Mouse (Mus musculus) MEL (cell line): ENCODE results near the gene Olfr549.

Experiments
- CTCF ChIP-seq, 3 experiments: IDR thresholded peaks in 2 of 3; conservative IDR thresholded peaks in 1 of 3; 2 replicates each; pipeline ENCODE4 v1.5.1; 2011 to 2012; ENCODE audit warnings: low read length in 3 of 3, low read depth in 2 of 3, mild to moderate bottlenecking in 2 of 3, improper control_type of control experiment in 1 of 3, inconsistent platforms in 1 of 3, mixed read lengths in 1 of 3, moderate library complexity in 1 of 3; ENCODE audit not compliant: control insufficient read depth in 1 of 3, insufficient read depth in 1 of 3, poor library complexity in 1 of 3, severe bottlenecking in 1 of 3
- E2F4 ChIP-seq: IDR thresholded peaks from 2 replicates; pipeline ENCODE4 v1.6.1; 2011; ENCODE audit warnings: low read depth, low read length, improper control_type of control experiment, borderline replicate concordance
- EP300 ChIP-seq, 2 experiments: IDR thresholded peaks; 2 replicates each; pipeline ENCODE4 v1.6.1; 2011; ENCODE audit warnings: improper control_type of control experiment in 2 of 2, low read length in 2 of 2, low read depth in 1 of 2, mild to moderate bottlenecking in 1 of 2
- MAFK ChIP-seq: IDR thresholded peaks from 2 replicates; pipeline ENCODE4 v1.6.1; 2011; ENCODE audit warnings: low read depth, mild to moderate bottlenecking, low read length, improper control_type of control experiment, borderline replicate concordance
- MAX ChIP-seq: IDR thresholded peaks from 2 replicates; pipeline ENCODE4 v1.6.1; 2011; ENCODE audit warnings: low read length, improper control_type of control experiment
- MXI1 ChIP-seq: IDR thresholded peaks from 2 replicates; pipeline ENCODE4 v1.6.1; 2011; ENCODE audit warnings: mild to moderate bottlenecking, low read depth, low read length, improper control_type of control experiment
- NELFE ChIP-seq: IDR thresholded peaks from 2 replicates; pipeline ENCODE4 v1.6.1; 2011; ENCODE audit warnings: low read depth, low read length, improper control_type of control experiment
- POLR2A ChIP-seq, 2 experiments: IDR thresholded peaks; 2 replicates each; pipeline ENCODE4 v1.6.1; 2011 to 2012; ENCODE audit warnings: low read length in 2 of 2, mild to moderate bottlenecking in 2 of 2, control low read depth in 1 of 2, improper control_type of control experiment in 1 of 2, low read depth in 1 of 2, moderate library complexity in 1 of 2; ENCODE audit not compliant: control insufficient read depth in 1 of 2, insufficient read depth in 1 of 2, poor library complexity in 1 of 2
- RAD21 ChIP-seq: IDR thresholded peaks from 2 replicates; pipeline ENCODE4 v1.6.1; 2011; ENCODE audit warnings: mild to moderate bottlenecking, low read depth, low read length, improper control_type of control experiment
- SIN3A ChIP-seq: IDR thresholded peaks from 2 replicates; pipeline ENCODE4 v1.6.1; 2012; ENCODE audit warnings: low read length, improper control_type of control experiment, inconsistent platforms
- USF1 ChIP-seq: IDR thresholded peaks from 2 replicates; pipeline ENCODE4 v1.6.1; 2014; ENCODE audit warnings: low read depth, mild to moderate bottlenecking, inconsistent platforms, low read length, improper control_type of control experiment, moderate library complexity

GRCm38 (mm10) chr7:102591786-102592185, 42.1 kb downstream of the Olfr549 start, which contains the start of gene Olfr551:
- TF ChIP-seq MXI1 (no peak), MAFK (no peak), SIN3A (no peak), NELFE (no peak), CTCF (IDR thresholded peaks at IDR 0.05 in 2 of 3, conservative IDR thresholded peaks at IDR 0.05 in 1 of 3; ENCODE audit: control insufficient read depth in 1 of 3, insufficient read depth in 1 of 3, low read depth in 2 of 3, low read length in 3 of 3, poor library complexity in 1 of 3, severe bottlenecking in 1 of 3) (no peak), RAD21 (no peak), E2F4 (no peak), POLR2A (IDR thresholded peaks at IDR 0.05; ENCODE audit: control insufficient read depth in 1 of 2, insufficient read depth in 1 of 2, low read depth in 1 of 2, low read length in 2 of 2, poor library complexity in 1 of 2) (no peak), EP300 (IDR thresholded peaks at IDR 0.05; ENCODE audit: low read depth in 1 of 2, low read length in 2 of 2) (no peak), MAX (no peak), USF1 (no peak)
